Mouse (Mus musculus) olfactory bulb, adult 2 months (tissue): ENCODE data around the gene Gm6525. TPM values are rescaled to one million over a fixed set of nuclear protein-coding genes. Genes with fewer than 3 reads are reported as not detected.

Source experiments
- H3K27ac ChIP-seq: fragments of 200-500 bp; 2 replicates; pipeline ENCODE4 v1.5.1; 2012; ENCODE audit warnings: low read depth, low read length; ENCODE audit not compliant: insufficient read depth
- H3K4me1 ChIP-seq: fragments of 200-500 bp; 2 replicates; pipeline ENCODE4 v1.6.1; 2012; ENCODE audit warnings: low read length; ENCODE audit not compliant: control insufficient read depth, insufficient read depth
- H3K4me3 ChIP-seq: fragments of 200-500 bp; 2 replicates; pipeline ENCODE4 v1.5.1; 2012; ENCODE audit warnings: mild to moderate bottlenecking, low read depth, low read length, moderate library complexity; ENCODE audit not compliant: insufficient read depth
- CTCF ChIP-seq: fragments of 200-500 bp; IDR thresholded peaks from 2 replicates; pipeline ENCODE4 v1.5.1; 2012; ENCODE audit warnings: low read depth, mild to moderate bottlenecking, low read length, moderate library complexity; ENCODE audit not compliant: insufficient read depth
- POLR2A ChIP-seq: fragments of 200-500 bp; IDR thresholded peaks from 2 replicates; pipeline ENCODE4 v1.6.1; 2012; ENCODE audit warnings: mild to moderate bottlenecking, low read depth, low read length, moderate library complexity; ENCODE audit not compliant: insufficient read depth
- WGBS: fragments of 180-500 bp; shearing (Covaris S2); methylation state at CpG from one replicate; pipeline ENCODE4 v1.1.7; 2018; 5-methylcytosine and 5-hydroxymethylcytosine counted together
- polyA plus RNA-seq: library from polyadenylated mRNA; stranded (reverse); fragments of >200 nt; gene quantifications from 2 replicates; pipeline ENCODE4 v1.2.4, GENCODE M21; 2012; ENCODE audit warnings: low replicate concordance; ENCODE audit not compliant: missing spikeins, insufficient read depth, insufficient read length

The Gm6525 gene
- polyA plus RNA-seq, 1 experiment = not detected

GRCm38 (mm10) chr3:84200559-84201420 lies 26.9 kb downstream of the Gm6525 start:
- Histone ChIP-seq H3K4me3 (no peak overlapping the region), H3K27ac (0 out of 2 replicates have a peak overlapping the region, but pooled peaks have one; percentile 47), H3K4me1 (peaks cover 18% of the 10 kb centered on the region)
- 39% methylated on average over 13 of the region's 13 CpGs for WGBS
- TF ChIP-seq POLR2A (no peak), CTCF (no peak)

DNA sequence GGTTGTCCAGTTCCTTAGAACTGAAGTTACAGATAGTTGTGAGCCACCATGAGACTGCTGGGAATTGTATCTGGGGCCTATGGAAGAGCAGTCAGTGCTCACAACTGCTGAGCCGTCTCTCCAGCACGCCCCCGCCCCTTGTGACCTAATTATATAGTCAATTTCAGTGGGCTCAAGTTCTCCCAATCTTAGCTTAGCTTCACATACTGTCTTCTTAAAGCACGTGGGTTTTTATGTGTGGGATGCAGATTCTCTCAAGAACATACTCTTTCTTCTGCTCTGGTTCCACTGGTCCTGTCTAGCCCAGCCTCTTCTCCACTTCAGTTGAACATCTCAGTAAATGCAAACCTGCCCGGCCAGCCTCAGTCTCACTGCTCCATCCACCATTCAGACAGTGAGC lies 30.7 kb downstream of the Gm6525 start:
- TF ChIP-seq POLR2A (no peak), CTCF (no peak)
- Histone ChIP-seq H3K4me1 (peaks cover 24% of the 10 kb centered on the region), H3K27ac (0 out of 2 replicates have a peak overlapping the region, but pooled peaks have one; percentile 21), H3K4me3 (no peak overlapping the region)
- 36% methylated on average over 5 of the region's 5 CpGs for WGBS

- TF ChIP-seq POLR2A (no peak), CTCF (no peak)
- H3K4me3 ChIP-seq = no peak overlapping the region
- H3K4me1 ChIP-seq = peaks cover 24% of the 10 kb centered on the region
- no peak overlapping the region for H3K27ac ChIP-seq
- WGBS = 65% methylated on average over 6 of the region's 6 CpGs
Measured at GRCm38 (mm10) chr3:84205650-84206049, 31.7 kb downstream of the Gm6525 start.

GRCm38 (mm10) chr3:84206106-84206505 lies 32.2 kb downstream of the Gm6525 start:
- Histone ChIP-seq H3K4me3 (no peak overlapping the region), H3K4me1 (peaks cover 23% of the 10 kb centered on the region), H3K27ac (no peak overlapping the region)
- 51% methylated on average over 3 of the region's 3 CpGs for WGBS
- TF ChIP-seq POLR2A = no peak
- TF ChIP-seq CTCF = no peak

DNA sequence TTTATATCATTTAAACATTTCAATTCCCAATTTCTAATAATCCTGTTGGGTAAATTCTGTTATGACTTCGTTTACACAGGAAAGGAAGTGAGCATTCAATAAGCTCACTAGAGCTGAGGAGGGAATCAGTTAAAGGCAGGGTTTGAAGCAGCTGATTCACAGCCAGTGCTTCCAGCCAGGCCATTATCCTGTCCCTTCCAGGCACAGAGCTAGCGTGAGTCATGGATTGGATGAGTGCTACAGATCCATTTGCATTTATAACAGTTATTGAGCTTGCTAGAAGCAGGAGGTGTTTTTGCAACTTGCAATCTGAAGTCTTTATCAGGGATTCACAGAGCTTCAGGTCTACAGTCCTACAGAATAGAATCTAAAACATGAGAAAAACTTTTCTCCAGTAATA lies 33.5 kb downstream of the Gm6525 start:
- H3K27ac ChIP-seq = 0 out of 2 replicates have a peak overlapping the region, but pooled peaks have one; percentile 39
- 11% methylated on average over 2 of the region's 2 CpGs for WGBS
- no peak for TF ChIP-seq CTCF
- no peak for TF ChIP-seq POLR2A
- H3K4me1 ChIP-seq = peaks cover 20% of the 10 kb centered on the region
- H3K4me3 ChIP-seq = no peak overlapping the region

DNA sequence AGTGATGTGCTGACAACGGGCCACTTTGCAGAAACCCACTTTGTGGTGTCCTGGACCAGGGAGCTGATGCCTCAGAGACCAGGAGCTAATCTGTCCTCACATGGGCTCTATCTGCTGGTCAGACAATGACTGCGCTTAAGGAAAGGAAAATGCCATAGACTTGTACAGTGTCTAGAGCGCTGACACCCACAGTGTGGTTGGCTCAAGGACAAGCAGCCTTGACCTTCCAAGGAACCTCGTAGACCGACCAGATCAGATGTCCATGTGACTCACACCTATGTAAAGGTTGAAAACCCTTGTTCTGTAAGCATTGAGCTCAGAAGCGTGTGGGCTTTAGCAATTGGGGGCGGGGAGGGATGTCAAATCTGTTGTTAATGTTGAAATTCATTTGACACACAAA lies 34.6 kb downstream of the Gm6525 start:
- Histone ChIP-seq H3K4me3 (no peak overlapping the region), H3K4me1 (peaks cover 20% of the 10 kb centered on the region), H3K27ac (peak overlapping the region; percentile 19; the same call in 1 of the 2 replicates)
- 92% methylated on average over 7 of the region's 7 CpGs for WGBS
- TF ChIP-seq POLR2A = no peak
- TF ChIP-seq CTCF = no peak

GRCm38 (mm10) chr3:84208917-84209513 lies 35.1 kb downstream of the Gm6525 start:
- Histone ChIP-seq H3K27ac (no peak overlapping the region), H3K4me3 (no peak overlapping the region), H3K4me1 (peaks cover 22% of the 10 kb centered on the region)
- 44% methylated on average over 7 of the region's 7 CpGs for WGBS
- TF ChIP-seq POLR2A (no peak), CTCF (no peak)

- 60% methylated on average over 7 of the region's 7 CpGs for WGBS
- H3K27ac ChIP-seq = no peak overlapping the region
Measured at GRCm38 (mm10) chr3:84211340-84211875, 37.5 kb downstream of the Gm6525 start.

DNA sequence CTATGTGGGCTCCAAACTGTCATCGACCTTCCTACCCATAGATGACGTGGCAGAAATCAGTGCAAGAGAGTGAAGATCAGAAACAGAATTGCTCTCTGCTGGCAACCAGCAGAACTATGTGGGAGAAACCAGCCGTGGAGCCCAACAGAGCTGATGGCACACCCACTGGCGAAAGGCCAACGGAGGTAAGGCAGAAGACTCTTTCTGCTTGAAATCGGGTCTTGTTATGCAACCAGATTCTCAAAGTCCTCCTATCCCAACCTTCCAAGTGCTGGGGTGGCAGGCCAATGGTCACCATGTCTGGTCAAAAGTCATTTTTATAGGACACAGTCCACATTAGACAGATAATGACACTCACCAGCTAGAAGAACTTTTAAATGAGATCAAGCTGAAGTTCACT lies 40.6 kb downstream of the Gm6525 start:
- WGBS = 43% methylated on average over 6 of the region's 6 CpGs
- Histone ChIP-seq H3K4me1 (peaks cover 42% of the 10 kb centered on the region), H3K4me3 (no peak overlapping the region), H3K27ac (0 out of 2 replicates have a peak overlapping the region, but pooled peaks have one; percentile 10)
- TF ChIP-seq POLR2A = no peak

More at GRCm38 (mm10) chr3:84211340-84211875, 37.5 kb downstream of the Gm6525 start:
- Histone ChIP-seq H3K4me3 (no peak overlapping the region), H3K4me1 (peaks cover 36% of the 10 kb centered on the region)
- TF ChIP-seq CTCF (no peak), POLR2A (no peak)
